Mouse (Mus musculus): Measurements from ENCODE around the gene Podnl1. TPM values are rescaled to one million over a fixed set of nuclear protein-coding genes. Genes with fewer than 3 reads are reported as not detected.

The Podnl1 gene
- polyA plus RNA-seq, 1 experiment: 0.67 TPM

DNA sequence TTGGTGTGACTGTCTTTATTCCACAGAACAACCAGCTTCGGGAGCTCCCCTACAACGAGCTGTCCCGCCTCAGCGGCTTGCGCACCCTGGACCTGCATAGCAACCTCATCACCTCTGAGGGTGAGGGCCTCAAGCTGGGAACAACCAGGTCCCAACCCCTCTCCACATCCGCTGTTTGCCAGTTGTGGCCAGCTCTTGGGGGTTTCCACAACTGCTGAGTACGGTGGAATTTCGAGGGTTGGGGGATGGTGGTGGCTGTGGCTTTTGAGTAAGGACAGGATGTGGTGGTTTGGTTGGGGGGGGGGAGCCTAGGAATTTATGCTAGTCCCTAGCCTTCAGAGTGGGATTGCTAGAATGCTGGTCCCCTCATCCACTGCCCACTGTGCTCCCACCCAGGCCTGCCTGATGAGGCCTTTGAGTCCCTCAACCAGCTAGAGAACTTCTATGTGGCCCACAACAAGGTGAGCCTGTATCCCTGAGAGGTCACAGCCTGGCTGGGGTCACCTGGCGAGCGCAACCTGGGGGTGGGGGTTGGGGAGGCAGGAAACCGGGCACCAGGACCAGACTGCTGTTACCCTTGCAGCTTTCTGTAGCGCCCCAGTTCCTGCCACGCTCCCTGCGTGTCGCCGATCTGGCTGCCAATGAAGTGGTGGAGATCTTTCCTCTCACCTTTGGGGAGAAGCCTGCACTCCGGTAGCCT lies 1.6 kb downstream of the Podnl1 start:
- Histone ChIP-seq H3K27me3 (replicated peaks; ENCODE audit: control insufficient read depth, insufficient read depth, low read length) (no peaks in the 10 kb centered on the region), H3K4me3 (ENCODE audit: insufficient read depth, low read depth, low read length) (no peak overlapping the region), H3K36me3 (ENCODE audit: control insufficient read depth, insufficient read depth, low read length) (no peaks in the 10 kb centered on the region), H3K4me1 (ENCODE audit: control insufficient read depth, insufficient read depth, low read length) (no peaks in the 10 kb centered on the region), H3K27ac (ENCODE audit: insufficient read depth, low read depth, low read length) (no peak overlapping the region)
- no peak for DNase-seq
- TF ChIP-seq CTCF (conservative IDR thresholded peaks at IDR 0.05; ENCODE audit: insufficient read depth, insufficient read length, low read depth, low read length): no peak
- TF ChIP-seq POLR2A (IDR thresholded peaks at IDR 0.05; ENCODE audit: low read depth, low read length): no peak
- WGBS: 69% methylated on average over 17 of the region's 17 CpGs

DNA sequence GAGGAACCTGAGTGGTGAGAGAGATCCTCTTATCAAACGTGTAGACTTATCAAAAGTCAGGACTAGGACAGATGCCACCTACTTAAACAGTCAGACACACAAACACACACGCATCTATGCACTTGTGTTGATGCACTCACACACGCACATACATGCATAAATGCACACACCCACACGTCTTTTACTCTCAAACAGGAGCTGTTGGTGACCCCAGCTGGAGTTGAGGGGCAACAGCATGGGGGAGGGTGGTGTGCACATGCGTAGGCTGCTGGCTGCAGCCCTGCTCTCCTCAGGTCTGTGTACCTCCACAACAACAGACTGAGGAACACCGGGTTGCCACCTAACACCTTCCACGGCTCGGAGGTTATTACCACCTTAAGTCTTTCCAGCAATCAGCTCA lies 2.5 kb downstream of the Podnl1 start:
- 65% methylated on average over 8 of the region's 8 CpGs for WGBS
- H3K27me3 ChIP-seq (replicated peaks; ENCODE audit: control insufficient read depth, insufficient read depth, low read length): no peaks in the 10 kb centered on the region
- H3K4me3 ChIP-seq (ENCODE audit: insufficient read depth, low read depth, low read length): no peak overlapping the region
- DNase-seq: no peak
- no peaks in the 10 kb centered on the region for H3K36me3 ChIP-seq (ENCODE audit: control insufficient read depth, insufficient read depth, low read length)
- H3K4me1 ChIP-seq (ENCODE audit: control insufficient read depth, insufficient read depth, low read length): no peaks in the 10 kb centered on the region
- TF ChIP-seq CTCF (conservative IDR thresholded peaks at IDR 0.05; ENCODE audit: insufficient read depth, insufficient read length, low read depth, low read length): no peak
- TF ChIP-seq POLR2A (IDR thresholded peaks at IDR 0.05; ENCODE audit: low read depth, low read length): no peak
- H3K27ac ChIP-seq (ENCODE audit: insufficient read depth, low read depth, low read length): no peak overlapping the region

DNA sequence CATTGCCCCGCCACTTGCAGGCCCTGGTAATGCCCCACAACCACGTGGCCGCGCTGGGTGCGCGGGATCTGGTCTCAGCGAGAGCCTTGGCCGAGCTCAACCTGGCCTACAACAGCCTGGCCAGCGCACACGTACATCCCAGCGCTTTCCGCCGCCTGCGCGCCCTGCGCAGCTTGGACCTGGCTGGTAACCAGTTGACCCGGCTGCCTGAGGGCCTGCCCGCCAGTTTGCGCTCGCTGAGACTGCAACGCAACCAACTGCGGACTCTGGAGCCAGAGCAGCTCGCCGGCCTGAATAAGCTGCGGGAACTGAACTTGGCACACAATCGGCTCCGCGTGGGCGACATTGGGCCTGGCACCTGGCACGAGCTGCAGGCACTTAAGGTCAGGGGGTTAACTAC lies 5.0 kb downstream of the Podnl1 start:
- Histone ChIP-seq H3K36me3 (ENCODE audit: control insufficient read depth, insufficient read depth, low read length) (no peaks in the 10 kb centered on the region), H3K4me1 (ENCODE audit: control insufficient read depth, insufficient read depth, low read length) (no peaks in the 10 kb centered on the region), H3K27ac (ENCODE audit: insufficient read depth, low read depth, low read length) (no peak overlapping the region), H3K27me3 (replicated peaks; ENCODE audit: control insufficient read depth, insufficient read depth, low read length) (no peaks in the 10 kb centered on the region), H3K4me3 (ENCODE audit: insufficient read depth, low read depth, low read length) (no peak overlapping the region)
- TF ChIP-seq CTCF (conservative IDR thresholded peaks at IDR 0.05; ENCODE audit: insufficient read depth, insufficient read length, low read depth, low read length): no peak
- no peak for TF ChIP-seq POLR2A (IDR thresholded peaks at IDR 0.05; ENCODE audit: low read depth, low read length)
- 31% methylated on average over 30 of the region's 30 CpGs for WGBS
- peak; percentile 62 for DNase-seq

DNA sequence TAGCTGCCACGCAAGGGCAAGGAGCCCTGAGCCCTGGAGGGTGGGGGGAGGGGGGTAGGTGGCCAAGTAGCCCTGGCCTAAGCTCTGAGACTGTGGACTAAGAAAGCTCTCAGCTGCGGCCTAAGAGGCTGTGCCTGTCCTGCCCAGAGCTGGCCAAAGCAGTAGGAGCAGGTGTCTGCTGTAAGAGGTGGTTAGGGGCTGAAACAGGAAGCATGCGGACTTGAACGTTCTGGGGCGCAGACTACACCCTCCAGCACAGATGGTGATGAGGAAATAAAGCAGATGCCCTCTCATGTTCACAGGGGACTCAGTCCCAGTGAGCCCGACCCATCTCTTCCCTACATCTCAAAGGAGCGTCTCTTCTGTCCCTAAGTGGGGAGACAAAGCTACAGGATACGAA lies 6.4 kb downstream of the Podnl1 start:
- TF ChIP-seq POLR2A (IDR thresholded peaks at IDR 0.05; ENCODE audit: low read depth, low read length) (no peak), CTCF (conservative IDR thresholded peaks at IDR 0.05; ENCODE audit: insufficient read depth, insufficient read length, low read depth, low read length) (no peak)

DNA sequence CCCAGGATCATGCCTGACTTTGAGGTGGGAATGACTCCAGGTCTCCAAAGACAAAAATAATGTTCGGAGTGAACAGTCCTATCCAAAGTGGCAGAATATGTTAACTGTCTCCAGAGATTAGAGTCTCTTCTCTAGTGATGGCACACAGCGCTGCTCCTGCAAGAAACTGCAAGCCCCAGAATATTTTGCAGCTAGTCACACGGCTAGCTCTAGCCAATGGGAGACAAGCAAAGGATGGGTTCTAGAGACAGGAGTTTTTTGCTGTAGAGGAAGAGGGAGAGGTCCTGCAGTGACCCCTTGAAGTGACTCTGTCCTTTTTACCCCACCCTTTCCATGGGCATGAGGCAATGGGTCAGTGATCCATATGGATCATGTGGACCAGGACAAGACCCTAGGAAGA lies 12.1 kb downstream of the Podnl1 start:
- Histone ChIP-seq H3K36me3 (ENCODE audit: control insufficient read depth, insufficient read depth, low read length) (no peaks in the 10 kb centered on the region; the same call in 1 of the 2 replicates), H3K4me1 (ENCODE audit: control insufficient read depth, insufficient read depth, low read length) (no peaks in the 10 kb centered on the region), H3K27me3 (replicated peaks; ENCODE audit: control insufficient read depth, insufficient read depth, low read length) (no peaks in the 10 kb centered on the region), H3K27ac (ENCODE audit: insufficient read depth, low read depth, low read length) (no peak overlapping the region), H3K4me3 (ENCODE audit: insufficient read depth, low read depth, low read length) (no peak overlapping the region)
- TF ChIP-seq CTCF (conservative IDR thresholded peaks at IDR 0.05; ENCODE audit: insufficient read depth, insufficient read length, low read depth, low read length): no peak
- no peak for TF ChIP-seq POLR2A (IDR thresholded peaks at IDR 0.05; ENCODE audit: low read depth, low read length)
- no peak for DNase-seq
- WGBS: 96% methylated on average over 3 of the region's 3 CpGs

More for the DNA sequence above, 6.4 kb downstream of the Podnl1 start:
- Histone ChIP-seq H3K4me3 (ENCODE audit: insufficient read depth, low read depth, low read length) (no peak overlapping the region), H3K27me3 (replicated peaks; ENCODE audit: control insufficient read depth, insufficient read depth, low read length) (no peaks in the 10 kb centered on the region), H3K27ac (ENCODE audit: insufficient read depth, low read depth, low read length) (no peak overlapping the region), H3K36me3 (ENCODE audit: control insufficient read depth, insufficient read depth, low read length) (no peaks in the 10 kb centered on the region; the same call in 1 of the 2 replicates), H3K4me1 (ENCODE audit: control insufficient read depth, insufficient read depth, low read length) (no peaks in the 10 kb centered on the region)
- 87% methylated on average over 8 of the region's 8 CpGs for WGBS
- DNase-seq: no peak

DNA sequence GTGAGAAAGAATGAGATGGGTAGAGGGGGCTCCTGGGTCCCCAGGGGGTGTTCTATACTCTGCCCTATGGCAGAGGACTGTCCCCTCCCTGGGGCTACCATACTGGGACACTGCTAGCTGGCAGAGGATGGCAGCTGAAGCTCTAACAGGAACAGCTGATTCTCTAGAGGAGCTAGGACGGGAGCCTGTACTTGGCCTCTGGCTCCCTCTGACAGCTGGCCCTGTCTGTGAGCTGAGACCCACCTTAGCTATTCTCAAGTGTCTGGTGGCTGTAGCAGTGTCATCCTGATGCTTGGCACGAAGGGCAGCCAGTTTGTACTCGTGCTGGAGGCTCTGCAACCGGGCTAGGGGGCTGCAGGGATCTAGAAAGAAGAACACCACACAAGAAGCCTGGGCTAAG lies 15.0 kb downstream of the Podnl1 start:
- Histone ChIP-seq H3K4me3 (ENCODE audit: insufficient read depth, low read depth, low read length) (no peak overlapping the region), H3K4me1 (ENCODE audit: control insufficient read depth, insufficient read depth, low read length) (no peaks in the 10 kb centered on the region), H3K27ac (ENCODE audit: insufficient read depth, low read depth, low read length) (no peak overlapping the region), H3K27me3 (replicated peaks; ENCODE audit: control insufficient read depth, insufficient read depth, low read length) (no peaks in the 10 kb centered on the region), H3K36me3 (ENCODE audit: control insufficient read depth, insufficient read depth, low read length) (no peaks in the 10 kb centered on the region; the same call in 1 of the 2 replicates)
- TF ChIP-seq POLR2A (IDR thresholded peaks at IDR 0.05; ENCODE audit: low read depth, low read length) (no peak), CTCF (conservative IDR thresholded peaks at IDR 0.05; ENCODE audit: insufficient read depth, insufficient read length, low read depth, low read length) (no peak)
- 89% methylated on average over 4 of the region's 4 CpGs for whole genome bisulfite sequencing
- DNase-seq: no peak

DNA sequence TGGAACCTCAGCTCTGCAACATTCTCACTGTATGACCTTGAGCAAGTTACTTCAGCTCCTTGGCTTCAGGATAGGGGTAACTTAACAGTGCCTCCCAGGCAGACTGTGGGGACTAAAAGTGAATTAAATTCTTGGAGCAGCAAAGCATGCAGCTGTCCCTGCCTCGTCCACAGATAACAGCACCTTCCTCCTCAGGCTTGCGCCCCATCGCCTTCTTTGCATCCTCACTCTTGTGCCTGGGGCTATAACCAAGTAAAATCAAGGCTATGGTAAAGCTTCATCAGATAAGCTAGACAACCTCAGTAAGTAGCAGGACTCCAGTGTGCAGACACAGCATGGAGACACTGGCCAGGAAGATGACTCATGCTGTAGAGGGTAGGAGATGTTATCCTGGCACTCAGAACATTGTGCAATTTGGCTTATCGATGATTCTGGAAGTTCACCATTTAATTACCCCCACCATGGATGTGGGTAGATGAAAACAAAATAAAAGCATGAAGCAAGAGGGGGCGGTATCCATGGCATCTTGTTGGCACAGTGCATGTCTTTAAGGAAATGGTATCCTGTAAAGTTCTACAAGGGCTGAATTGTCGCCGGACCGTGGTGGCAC lies 19.0 kb downstream of the Podnl1 start:
- 89% methylated on average over 8 of the region's 8 CpGs for WGBS
- no peak overlapping the region for H3K4me3 ChIP-seq (ENCODE audit: insufficient read depth, low read depth, low read length)
- no peak for DNase-seq

More for the DNA sequence above, 19.0 kb downstream of the Podnl1 start:
- H3K36me3 ChIP-seq (ENCODE audit: control insufficient read depth, insufficient read depth, low read length): no peaks in the 10 kb centered on the region
- no peaks in the 10 kb centered on the region for H3K27me3 ChIP-seq (replicated peaks; ENCODE audit: control insufficient read depth, insufficient read depth, low read length)
- no peak for TF ChIP-seq CTCF (conservative IDR thresholded peaks at IDR 0.05; ENCODE audit: insufficient read depth, insufficient read length, low read depth, low read length)
- TF ChIP-seq POLR2A (IDR thresholded peaks at IDR 0.05; ENCODE audit: low read depth, low read length): no peak
- peaks cover 12% of the 10 kb centered on the region for H3K4me1 ChIP-seq (ENCODE audit: control insufficient read depth, insufficient read depth, low read length)
- no peak overlapping the region for H3K27ac ChIP-seq (ENCODE audit: insufficient read depth, low read depth, low read length)
